Mouse (Mus musculus): ENCODE measurements around the gene Prpf4b. TPM values are rescaled to one million over a fixed set of nuclear protein-coding genes. Genes with fewer than 3 reads are reported as not detected.
"Not testable (repeated sequence)": the region's sequence is repeated elsewhere in the genome, so short reads cannot be mapped to it uniquely, and the experiment has no call there.

Prpf4b gene
- polyA plus RNA-seq, 1 experiment from 2014 or later: 29.1 TPM

GRCm38 (mm10) chr13:34861166-34861565 is 13.9 kb upstream of the Prpf4b start:
- not testable (repeated sequence) for H3K4me3 ChIP-seq (ENCODE audit: low read depth, low read length); H3K4me2 ChIP-seq (ENCODE audit: low read depth, low read length); H3K9ac ChIP-seq (ENCODE audit: low read depth, low read length); H3K9me3 ChIP-seq (replicated peaks; ENCODE audit: control insufficient read depth, low read length); H3K4me1 ChIP-seq (ENCODE audit: control insufficient read depth, low read depth, low read length); H3K27ac ChIP-seq (ENCODE audit: low read length); H3K27me3 ChIP-seq (ENCODE audit: control insufficient read depth, insufficient read depth, low read depth, low read length); H3K36me3 ChIP-seq (ENCODE audit: control insufficient read depth, insufficient read depth)
- 24% methylated on average over 7 of the region's 8 CpGs for WGBS (ENCODE audit: insufficient replicate concordance)
- peak; percentile 86 for ATAC-seq (ENCODE audit: low read depth)

GRCm38 (mm10) chr13:34864420-34865169 is 10.5 kb upstream of the Prpf4b start:
- WGBS (ENCODE audit: insufficient replicate concordance): 36% methylated on average over 7 of the region's 7 CpGs
- no peak overlapping the region for H3K27ac ChIP-seq (ENCODE audit: low read length)
- no peak for ATAC-seq (ENCODE audit: low read depth)
- no peak overlapping the region for H3K4me3 ChIP-seq (ENCODE audit: low read depth, low read length)
- H3K36me3 ChIP-seq (ENCODE audit: control insufficient read depth, insufficient read depth): no peaks in the 10 kb centered on the region
- no peaks in the 10 kb centered on the region for H3K27me3 ChIP-seq (ENCODE audit: control insufficient read depth, insufficient read depth, low read depth, low read length)
- no peaks in the 10 kb centered on the region for H3K9me3 ChIP-seq (replicated peaks; ENCODE audit: control insufficient read depth, low read length)
- no peaks in the 10 kb centered on the region; the same call in 1 of the 2 replicates for H3K4me1 ChIP-seq (ENCODE audit: control insufficient read depth, low read depth, low read length)
- no peak overlapping the region for H3K9ac ChIP-seq (ENCODE audit: low read depth, low read length)
- no peak overlapping the region for H3K4me2 ChIP-seq (ENCODE audit: low read depth, low read length)

GRCm38 (mm10) chr13:34873801-34874681 is 1.1 kb upstream of the Prpf4b start:
- no peaks in the 10 kb centered on the region for H3K9me3 ChIP-seq (replicated peaks; ENCODE audit: control insufficient read depth, low read length)
- H3K9ac ChIP-seq (ENCODE audit: low read depth, low read length): peak overlapping the region; percentile 95
- H3K4me3 ChIP-seq (ENCODE audit: low read depth, low read length): peak overlapping the region; percentile 98
- H3K4me1 ChIP-seq (ENCODE audit: control insufficient read depth, low read depth, low read length): peaks cover 22% of the 10 kb centered on the region
- H3K27me3 ChIP-seq (ENCODE audit: control insufficient read depth, insufficient read depth, low read depth, low read length): no peaks in the 10 kb centered on the region
- H3K36me3 ChIP-seq (ENCODE audit: control insufficient read depth, insufficient read depth): no peaks in the 10 kb centered on the region
- peak overlapping the region; percentile 91 for H3K4me2 ChIP-seq (ENCODE audit: low read depth, low read length)
- peak overlapping the region; percentile 99 for H3K27ac ChIP-seq (ENCODE audit: low read length)
- ATAC-seq (ENCODE audit: low read depth): peak; percentile 91
- WGBS (ENCODE audit: insufficient replicate concordance): 4% methylated on average over 45 of the region's 45 CpGs

- Histone ChIP-seq H3K9ac (ENCODE audit: low read depth, low read length) (peak overlapping the region; percentile 95), H3K4me1 (ENCODE audit: control insufficient read depth, low read depth, low read length) (peaks cover 22% of the 10 kb centered on the region), H3K4me2 (ENCODE audit: low read depth, low read length) (peak overlapping the region; percentile 91), H3K27ac (ENCODE audit: low read length) (peak overlapping the region; percentile 99), H3K4me3 (ENCODE audit: low read depth, low read length) (peak overlapping the region; percentile 98)
- H3K36me3 ChIP-seq (ENCODE audit: control insufficient read depth, insufficient read depth); H3K27me3 ChIP-seq (ENCODE audit: control insufficient read depth, insufficient read depth, low read depth, low read length); ATAC-seq (ENCODE audit: low read depth); H3K9me3 ChIP-seq (replicated peaks; ENCODE audit: control insufficient read depth, low read length): not testable (repeated sequence)
- 14% methylated on average over 13 of the region's 13 CpGs for WGBS (ENCODE audit: insufficient replicate concordance)
Observed at GRCm38 (mm10) chr13:34874736-34875135, 366 bp upstream of the Prpf4b start.

GRCm38 (mm10) chr13:34875741-34876445 is 791 bp downstream of the Prpf4b start:
- Histone ChIP-seq H3K4me1 (ENCODE audit: control insufficient read depth, low read depth, low read length) (peaks cover 22% of the 10 kb centered on the region), H3K27ac (ENCODE audit: low read length) (peak overlapping the region; percentile 99), H3K4me2 (ENCODE audit: low read depth, low read length) (peak overlapping the region; percentile 91), H3K4me3 (ENCODE audit: low read depth, low read length) (peak overlapping the region; percentile 98), H3K9me3 (replicated peaks; ENCODE audit: control insufficient read depth, low read length) (no peaks in the 10 kb centered on the region), H3K9ac (ENCODE audit: low read depth, low read length) (peak overlapping the region; percentile 95), H3K36me3 (ENCODE audit: control insufficient read depth, insufficient read depth) (no peaks in the 10 kb centered on the region), H3K27me3 (ENCODE audit: control insufficient read depth, insufficient read depth, low read depth, low read length) (no peaks in the 10 kb centered on the region)
- under 1% methylated on average over 47 of the region's 50 CpGs for WGBS (ENCODE audit: insufficient replicate concordance)
- ATAC-seq (ENCODE audit: low read depth): peak; percentile 50

GRCm38 (mm10) chr13:34876481-34876880 is 1.4 kb downstream of the Prpf4b start:
- Histone ChIP-seq H3K9ac (ENCODE audit: low read depth, low read length) (peak overlapping the region; percentile 95), H3K27ac (ENCODE audit: low read length) (peak overlapping the region; percentile 99), H3K27me3 (ENCODE audit: control insufficient read depth, insufficient read depth, low read depth, low read length) (no peaks in the 10 kb centered on the region), H3K36me3 (ENCODE audit: control insufficient read depth, insufficient read depth) (no peaks in the 10 kb centered on the region), H3K9me3 (replicated peaks; ENCODE audit: control insufficient read depth, low read length) (no peaks in the 10 kb centered on the region), H3K4me1 (ENCODE audit: control insufficient read depth, low read depth, low read length) (peaks cover 22% of the 10 kb centered on the region), H3K4me2 (ENCODE audit: low read depth, low read length) (peak overlapping the region; percentile 91), H3K4me3 (ENCODE audit: low read depth, low read length) (peak overlapping the region; percentile 98)
- WGBS (ENCODE audit: insufficient replicate concordance): 0% methylated on average over 3 of the region's 3 CpGs
- no peak for ATAC-seq (ENCODE audit: low read depth)

GRCm38 (mm10) chr13:34892871-34893270 is 17.8 kb downstream of the Prpf4b start:
- ATAC-seq (ENCODE audit: low read depth): no peak
- WGBS (ENCODE audit: insufficient replicate concordance): 88% methylated on average over 1 of the region's 1 CpGs
- H3K9ac ChIP-seq (ENCODE audit: low read depth, low read length): no peak overlapping the region
- H3K27ac ChIP-seq (ENCODE audit: low read length): no peak overlapping the region
- no peak overlapping the region for H3K4me3 ChIP-seq (ENCODE audit: low read depth, low read length)
- no peaks in the 10 kb centered on the region for H3K9me3 ChIP-seq (replicated peaks; ENCODE audit: control insufficient read depth, low read length)
- peaks cover 65% of the 10 kb centered on the region for H3K36me3 ChIP-seq (ENCODE audit: control insufficient read depth, insufficient read depth)
- no peaks in the 10 kb centered on the region for H3K27me3 ChIP-seq (ENCODE audit: control insufficient read depth, insufficient read depth, low read depth, low read length)
- H3K4me2 ChIP-seq (ENCODE audit: low read depth, low read length): no peak overlapping the region
- H3K4me1 ChIP-seq (ENCODE audit: control insufficient read depth, low read depth, low read length): no peaks in the 10 kb centered on the region

- Histone ChIP-seq H3K36me3 (ENCODE audit: control insufficient read depth, insufficient read depth) (no peaks in the 10 kb centered on the region), H3K9ac (ENCODE audit: low read depth, low read length) (no peak overlapping the region), H3K4me1 (ENCODE audit: control insufficient read depth, low read depth, low read length) (no peaks in the 10 kb centered on the region), H3K4me2 (ENCODE audit: low read depth, low read length) (no peak overlapping the region), H3K9me3 (replicated peaks; ENCODE audit: control insufficient read depth, low read length) (no peaks in the 10 kb centered on the region), H3K4me3 (ENCODE audit: low read depth, low read length) (no peak overlapping the region), H3K27me3 (ENCODE audit: control insufficient read depth, insufficient read depth, low read depth, low read length) (0 out of 2 replicates have a peak, but pooled peaks cover 2% of the 10 kb centered on the region), H3K27ac (ENCODE audit: low read length) (no peak overlapping the region)
- ATAC-seq (ENCODE audit: low read depth): no peak
- 32% methylated on average over 9 of the region's 9 CpGs for WGBS (ENCODE audit: insufficient replicate concordance)
Observed at GRCm38 (mm10) chr13:34914614-34915013, 39.5 kb downstream of the Prpf4b start.
